Mouse (Mus musculus): ENCODE results near the gene Yod1. TPM values are rescaled to one million over a fixed set of nuclear protein-coding genes. Genes with fewer than 3 reads are reported as not detected.

Gene Yod1
- total and polyA plus RNA-seq, 2 experiments from 2014 or later, result 9.8 to 21.0 TPM

- Histone ChIP-seq H3K27ac (ENCODE audit: low read depth, low read length) (no peak overlapping the region), H3K36me3 (ENCODE audit: insufficient read depth, low read length) (no peaks in the 10 kb centered on the region), H3K4me2 (ENCODE audit: low read depth, low read length, poor library complexity, severe bottlenecking) (no peak overlapping the region), H3K27me3 (ENCODE audit: insufficient read depth, low read length) (no peaks in the 10 kb centered on the region), H3K9me3 (ENCODE audit: low read length) (no peaks in the 10 kb centered on the region), H3K4me3 (ENCODE audit: low read depth, low read length) (no peak overlapping the region), H3K9ac (replicated peaks; ENCODE audit: low read length, poor library complexity, severe bottlenecking) (no peak overlapping the region), H3K4me1 (ENCODE audit: insufficient read depth, low read length) (no peaks in the 10 kb centered on the region)
- DNase-seq (ENCODE audit: low spot score) (no peak), ATAC-seq (ENCODE audit: low FRiP score) (no peak)
- no peak for TF ChIP-seq CTCF (IDR thresholded peaks at IDR 0.05)
- whole genome bisulfite sequencing, result 91% methylated on average over 3 of the region's 3 CpGs
These were observed 29.7 kb downstream of the Yod1 start for GRCm38 (mm10) chr1:130746819-130747218.

- no peak overlapping the region for H3K9ac ChIP-seq (replicated peaks; ENCODE audit: low read length, poor library complexity, severe bottlenecking)
- H3K4me3 ChIP-seq (ENCODE audit: low read depth, low read length), result no peak overlapping the region
- H3K4me1 ChIP-seq (ENCODE audit: insufficient read depth, low read length), result no peaks in the 10 kb centered on the region
- 86% methylated on average over 9 of the region's 9 CpGs for WGBS
- DNase-seq (ENCODE audit: low spot score) (no peak), ATAC-seq (ENCODE audit: low FRiP score) (no peak)
- no peaks in the 10 kb centered on the region for H3K36me3 ChIP-seq (ENCODE audit: insufficient read depth, low read length)
- H3K9me3 ChIP-seq (ENCODE audit: low read length), result no peaks in the 10 kb centered on the region
- TF ChIP-seq CTCF (IDR thresholded peaks at IDR 0.05), result no peak
- H3K27me3 ChIP-seq (ENCODE audit: insufficient read depth, low read length), result no peaks in the 10 kb centered on the region
- no peak overlapping the region for H3K27ac ChIP-seq (ENCODE audit: low read depth, low read length)
- no peak overlapping the region for H3K4me2 ChIP-seq (ENCODE audit: low read depth, low read length, poor library complexity, severe bottlenecking)
These were observed 42.6 kb downstream of the Yod1 start for GRCm38 (mm10) chr1:130759689-130760088.

- Histone ChIP-seq H3K4me1 (ENCODE audit: insufficient read depth, low read length) (no peaks in the 10 kb centered on the region), H3K4me2 (ENCODE audit: low read depth, low read length, poor library complexity, severe bottlenecking) (no peak overlapping the region), H3K4me3 (ENCODE audit: low read depth, low read length) (no peak overlapping the region), H3K9me3 (ENCODE audit: low read length) (no peaks in the 10 kb centered on the region), H3K27ac (ENCODE audit: low read depth, low read length) (no peak overlapping the region), H3K27me3 (ENCODE audit: insufficient read depth, low read length) (no peaks in the 10 kb centered on the region), H3K9ac (replicated peaks; ENCODE audit: low read length, poor library complexity, severe bottlenecking) (no peak overlapping the region), H3K36me3 (ENCODE audit: insufficient read depth, low read length) (no peaks in the 10 kb centered on the region)
- DNase-seq (ENCODE audit: low spot score) (no peak), ATAC-seq (ENCODE audit: low FRiP score) (no peak)
- no peak for TF ChIP-seq CTCF (IDR thresholded peaks at IDR 0.05)
- 86% methylated on average over 1 of the region's 1 CpGs for WGBS
These were observed 44.5 kb downstream of the Yod1 start for GRCm38 (mm10) chr1:130761597-130761996.

GRCm38 (mm10) chr1:130762045-130762760 lies 45.1 kb downstream of the Yod1 start:
- Histone ChIP-seq H3K9ac (replicated peaks; ENCODE audit: low read length, poor library complexity, severe bottlenecking) (no peak overlapping the region), H3K4me2 (ENCODE audit: low read depth, low read length, poor library complexity, severe bottlenecking) (no peak overlapping the region), H3K27ac (ENCODE audit: low read depth, low read length) (no peak overlapping the region), H3K27me3 (ENCODE audit: insufficient read depth, low read length) (no peaks in the 10 kb centered on the region), H3K4me1 (ENCODE audit: insufficient read depth, low read length) (no peaks in the 10 kb centered on the region), H3K36me3 (ENCODE audit: insufficient read depth, low read length) (no peaks in the 10 kb centered on the region), H3K9me3 (ENCODE audit: low read length) (no peaks in the 10 kb centered on the region), H3K4me3 (ENCODE audit: low read depth, low read length) (no peak overlapping the region)
- no peak for TF ChIP-seq CTCF (IDR thresholded peaks at IDR 0.05)
- ATAC-seq (ENCODE audit: low FRiP score) (no peak), DNase-seq (ENCODE audit: low spot score) (no peak)
- WGBS, result 83% methylated on average over 3 of the region's 3 CpGs

GRCm38 (mm10) chr1:130764027-130764461 lies 46.9 kb downstream of the Yod1 start:
- no peaks in the 10 kb centered on the region for H3K27me3 ChIP-seq (ENCODE audit: insufficient read depth, low read length)
- H3K36me3 ChIP-seq (ENCODE audit: insufficient read depth, low read length), result no peaks in the 10 kb centered on the region
- no peaks in the 10 kb centered on the region for H3K4me1 ChIP-seq (ENCODE audit: insufficient read depth, low read length)
- ATAC-seq (ENCODE audit: low FRiP score), result no peak
- H3K4me3 ChIP-seq (ENCODE audit: low read depth, low read length), result no peak overlapping the region
- no peak for TF ChIP-seq CTCF (IDR thresholded peaks at IDR 0.05)
- H3K9me3 ChIP-seq (ENCODE audit: low read length), result no peaks in the 10 kb centered on the region
- H3K27ac ChIP-seq (ENCODE audit: low read depth, low read length), result no peak overlapping the region
- DNase-seq (ENCODE audit: low spot score), result no peak
- H3K4me2 ChIP-seq (ENCODE audit: low read depth, low read length, poor library complexity, severe bottlenecking), result no peak overlapping the region
- WGBS, result 89% methylated on average over 12 of the region's 12 CpGs
- no peak overlapping the region for H3K9ac ChIP-seq (replicated peaks; ENCODE audit: low read length, poor library complexity, severe bottlenecking)

GRCm38 (mm10) chr1:130767066-130767465 lies 49.9 kb downstream of the Yod1 start:
- ATAC-seq (ENCODE audit: low FRiP score), result no peak
- 75% methylated on average over 5 of the region's 5 CpGs for WGBS
- no peak for TF ChIP-seq CTCF (IDR thresholded peaks at IDR 0.05)
- H3K27me3 ChIP-seq (ENCODE audit: insufficient read depth, low read length), result no peaks in the 10 kb centered on the region
- no peaks in the 10 kb centered on the region for H3K9me3 ChIP-seq (ENCODE audit: low read length)
- H3K36me3 ChIP-seq (ENCODE audit: insufficient read depth, low read length), result no peaks in the 10 kb centered on the region
- H3K27ac ChIP-seq (ENCODE audit: low read depth, low read length), result no peak overlapping the region
- DNase-seq (ENCODE audit: low spot score), result no peak
- no peak overlapping the region for H3K4me3 ChIP-seq (ENCODE audit: low read depth, low read length)
- H3K9ac ChIP-seq (replicated peaks; ENCODE audit: low read length, poor library complexity, severe bottlenecking), result no peak overlapping the region
- H3K4me2 ChIP-seq (ENCODE audit: low read depth, low read length, poor library complexity, severe bottlenecking), result no peak overlapping the region
- H3K4me1 ChIP-seq (ENCODE audit: insufficient read depth, low read length), result no peaks in the 10 kb centered on the region
